Mouse (Mus musculus) G1E (cell line): ENCODE data around the gene Plxna4. TPM values are rescaled to one million over a fixed set of nuclear protein-coding genes. Genes with fewer than 3 reads are reported as not detected.

Experiments
- ATAC-seq: 2 replicates; pipeline ENCODE4 v1.8.0; 2016; ENCODE audit warnings: mild to moderate bottlenecking; ENCODE audit not compliant: insufficient number of reproducible peaks, poor library complexity, low FRiP score, severe bottlenecking; ENCODE audit errors: extremely low read depth
- DNase-seq: peaks from one replicate; pipeline ENCODE4 v3.0.0; 2012; ENCODE audit warnings: low spot score
- H3K27me3 ChIP-seq: 2 replicates; pipeline ENCODE4 v1.6.1; 2012; ENCODE audit warnings: mild to moderate bottlenecking, low read length, inconsistent platforms; ENCODE audit not compliant: insufficient read depth
- H3K36me3 ChIP-seq: replicated peaks from 2 replicates; pipeline ENCODE3; 2012; ENCODE audit warnings: mild to moderate bottlenecking, inconsistent platforms
- H3K4me1 ChIP-seq: 2 replicates; pipeline ENCODE4 v1.6.1; 2012; ENCODE audit warnings: low read depth, low read length, inconsistent platforms, mixed read lengths; ENCODE audit not compliant: insufficient read depth
- H3K4me3 ChIP-seq: 2 replicates; pipeline ENCODE4 v1.5.1; 2012; ENCODE audit warnings: low read depth, mild to moderate bottlenecking, inconsistent platforms, low read length, moderate library complexity, mixed read lengths
- H3K9me3 ChIP-seq: replicated peaks from 2 replicates; pipeline ENCODE4 v1.6.1; 2012; ENCODE audit warnings: inconsistent platforms
- CTCF ChIP-seq: IDR thresholded peaks from 2 replicates; pipeline ENCODE4 v1.5.1; 2012; ENCODE audit warnings: low read depth, low read length, inconsistent platforms, mixed read lengths
- GATA1 ChIP-seq: IDR thresholded peaks from 2 replicates; pipeline ENCODE4 v1.6.1; 2012; ENCODE audit warnings: borderline replicate concordance, low read length, inconsistent platforms, mixed read lengths
- GATA2 ChIP-seq: IDR thresholded peaks from 2 replicates; pipeline ENCODE4 v1.6.1; 2012; ENCODE audit warnings: low read depth, low read length, inconsistent platforms, borderline replicate concordance
- POLR2AphosphoS5 ChIP-seq: IDR thresholded peaks from 2 replicates; pipeline ENCODE4 v1.6.1; 2012; ENCODE audit warnings: low read depth, low read length, inconsistent platforms; ENCODE audit not compliant: insufficient replicate concordance
- TAL1 ChIP-seq: conservative IDR thresholded peaks from 2 replicates; pipeline ENCODE4 v1.6.1; 2012; ENCODE audit warnings: low read depth, low read length, inconsistent platforms, mixed read lengths
- polyA plus RNA-seq: library from polyadenylated mRNA; stranded (reverse); fragments of >175 nt; gene quantifications from 2 replicates; pipeline ENCODE4 v1.2.3, GENCODE M21; 2012
- total RNA-seq, 2 experiments: library from RNA; stranded (forward) in 1 of 2; stranded (reverse) in 1 of 2; fragments of 200-1000 nt in 1 of 2; fragments of >200 nt in 1 of 2; fragmentation: Nextera tagmentation in 1 of 2; gene quantifications; 2 replicates each; pipeline ENCODE4 v1.2.3; 2014 to 2017

Gene Plxna4
- total and polyA plus RNA-seq, 3 experiments, result 0.11 TPM; not detected in 2

- Histone ChIP-seq H3K4me1 (no peaks in the 10 kb centered on the region), H3K27me3 (peaks cover 24% of the 10 kb centered on the region; the same call in 1 of the 2 replicates), H3K4me3 (no peak overlapping the region), H3K36me3 (no peaks in the 10 kb centered on the region), H3K9me3 (no peaks in the 10 kb centered on the region)
- TF ChIP-seq POLR2AphosphoS5 (no peak), GATA1 (no peak), CTCF (no peak), GATA2 (no peak), TAL1 (no peak)
- ATAC-seq, result no peak
- DNase-seq, result no peak
Observed at GRCm38 (mm10) chr6:32586390-32586789, 1.6 kb downstream of the Plxna4 start.

- Histone ChIP-seq H3K4me1 (no peaks in the 10 kb centered on the region), H3K4me3 (no peak overlapping the region), H3K27me3 (peaks cover 27% of the 10 kb centered on the region; the same call in 1 of the 2 replicates), H3K9me3 (no peaks in the 10 kb centered on the region), H3K36me3 (no peaks in the 10 kb centered on the region)
- TF ChIP-seq GATA2 (no peak), TAL1 (no peak), CTCF (no peak), GATA1 (no peak), POLR2AphosphoS5 (no peak)
- DNase-seq (no peak), ATAC-seq (no peak)
Observed at GRCm38 (mm10) chr6:32585211-32585610, 2.8 kb downstream of the Plxna4 start.

- ATAC-seq, result no peak
- Histone ChIP-seq H3K9me3 (no peaks in the 10 kb centered on the region), H3K4me1 (no peaks in the 10 kb centered on the region), H3K36me3 (no peaks in the 10 kb centered on the region), H3K27me3 (peaks cover 27% of the 10 kb centered on the region; the same call in 1 of the 2 replicates), H3K4me3 (no peak overlapping the region)
- no peak for DNase-seq
- TF ChIP-seq POLR2AphosphoS5, result no peak
- no peak for TF ChIP-seq TAL1
- TF ChIP-seq GATA1, result no peak
- no peak for TF ChIP-seq CTCF
- TF ChIP-seq GATA2, result no peak
Observed at GRCm38 (mm10) chr6:32584243-32584880, 3.6 kb downstream of the Plxna4 start.

- Histone ChIP-seq H3K27me3 (peaks cover 25% of the 10 kb centered on the region; the same call in 1 of the 2 replicates), H3K4me1 (no peaks in the 10 kb centered on the region), H3K36me3 (no peaks in the 10 kb centered on the region), H3K9me3 (no peaks in the 10 kb centered on the region), H3K4me3 (no peak overlapping the region)
- no peak for ATAC-seq
- no peak for DNase-seq
- TF ChIP-seq CTCF (no peak), POLR2AphosphoS5 (no peak), GATA2 (no peak)
Observed at GRCm38 (mm10) chr6:32583582-32583981, 4.4 kb downstream of the Plxna4 start.

- H3K36me3 ChIP-seq, result no peaks in the 10 kb centered on the region
- no peak overlapping the region for H3K4me3 ChIP-seq
- TF ChIP-seq CTCF, result no peak
- TF ChIP-seq TAL1, result no peak
- no peak for TF ChIP-seq GATA2
- no peak for TF ChIP-seq GATA1
- TF ChIP-seq POLR2AphosphoS5, result no peak
- DNase-seq (no peak), ATAC-seq (no peak)
- no peaks in the 10 kb centered on the region for H3K27me3 ChIP-seq
- no peaks in the 10 kb centered on the region for H3K9me3 ChIP-seq
- H3K4me1 ChIP-seq, result no peaks in the 10 kb centered on the region
Observed at GRCm38 (mm10) chr6:32571485-32571884, 16.5 kb downstream of the Plxna4 start.

GRCm38 (mm10) chr6:32570445-32570844 lies 17.5 kb downstream of the Plxna4 start:
- no peaks in the 10 kb centered on the region for H3K4me1 ChIP-seq
- no peaks in the 10 kb centered on the region for H3K9me3 ChIP-seq
- no peaks in the 10 kb centered on the region for H3K27me3 ChIP-seq
- DNase-seq (no peak), ATAC-seq (no peak)
- no peak overlapping the region for H3K4me3 ChIP-seq
- H3K36me3 ChIP-seq, result no peaks in the 10 kb centered on the region
- TF ChIP-seq TAL1 (no peak), CTCF (no peak)
